Mouse (Mus musculus): Measurements from ENCODE around the gene Smu1. TPM values are rescaled to one million over a fixed set of nuclear protein-coding genes. Genes with fewer than 3 reads are reported as not detected.
A peak's percentile ranks its signal among the peaks of the same experiment; 100 is the strongest.

The Smu1 gene
- polyA plus RNA-seq, 1 experiment from 2014 or later, result 153 TPM

- peaks cover 77% of the 10 kb centered on the region for H3K36me3 ChIP-seq
- no peak for ATAC-seq (ENCODE audit: insufficient number of reproducible peaks, insufficient read depth, low FRiP score, low TSS enrichment)
- H3K4me2 ChIP-seq (replicated peaks), result no peak overlapping the region
- H3K27me3 ChIP-seq, result no peaks in the 10 kb centered on the region
- H3K27ac ChIP-seq, result no peak overlapping the region
- H3K4me3 ChIP-seq, result no peak overlapping the region
- no peaks in the 10 kb centered on the region for H3K4me1 ChIP-seq
- no peak overlapping the region for H3K9ac ChIP-seq
- H3K9me3 ChIP-seq, result no peaks in the 10 kb centered on the region
These were observed 26.5 kb downstream of the Smu1 start for GRCm38 (mm10) chr4:40731262-40731661.

- no peak for ATAC-seq (ENCODE audit: insufficient number of reproducible peaks, insufficient read depth, low FRiP score, low TSS enrichment)
- 97% methylated on average over 1 of the region's 1 CpGs for WGBS
- peaks cover 67% of the 10 kb centered on the region for H3K36me3 ChIP-seq
These were observed 30.5 kb downstream of the Smu1 start for GRCm38 (mm10) chr4:40727247-40727646.

GRCm38 (mm10) chr4:40725554-40725953 is 32.2 kb downstream of the Smu1 start:
- Histone ChIP-seq H3K36me3 (peaks cover 52% of the 10 kb centered on the region), H3K9me3 (no peaks in the 10 kb centered on the region), H3K27me3 (no peaks in the 10 kb centered on the region), H3K4me3 (no peak overlapping the region), H3K27ac (no peak overlapping the region), H3K9ac (no peak overlapping the region), H3K4me1 (peaks cover 22% of the 10 kb centered on the region), H3K4me2 (replicated peaks) (no peak overlapping the region)
- ATAC-seq (ENCODE audit: insufficient number of reproducible peaks, insufficient read depth, low FRiP score, low TSS enrichment), result no peak

More at GRCm38 (mm10) chr4:40727247-40727646, 30.5 kb downstream of the Smu1 start:
- Histone ChIP-seq H3K27me3 (no peaks in the 10 kb centered on the region), H3K4me3 (no peak overlapping the region), H3K4me1 (peaks cover 15% of the 10 kb centered on the region), H3K9ac (no peak overlapping the region), H3K4me2 (replicated peaks) (no peak overlapping the region), H3K9me3 (no peaks in the 10 kb centered on the region), H3K27ac (no peak overlapping the region)

- Histone ChIP-seq H3K4me2 (replicated peaks) (peak overlapping the region; percentile 55), H3K9ac (no peak overlapping the region), H3K4me3 (peak overlapping the region; percentile 93; the same call in 1 of the 2 replicates), H3K27me3 (no peaks in the 10 kb centered on the region), H3K9me3 (no peaks in the 10 kb centered on the region), H3K36me3 (peaks cover 48% of the 10 kb centered on the region), H3K4me1 (peaks cover 22% of the 10 kb centered on the region), H3K27ac (no peak overlapping the region)
- no peak for ATAC-seq (ENCODE audit: insufficient number of reproducible peaks, insufficient read depth, low FRiP score, low TSS enrichment)
- 86% methylated on average over 7 of the region's 7 CpGs for WGBS
These were observed 32.6 kb downstream of the Smu1 start for GRCm38 (mm10) chr4:40725141-40725540.

- H3K4me3 ChIP-seq, result peak overlapping the region; percentile 93
- peaks cover 30% of the 10 kb centered on the region for H3K36me3 ChIP-seq
- peak overlapping the region; percentile 95 for H3K9ac ChIP-seq
- peak overlapping the region; percentile 55 for H3K4me2 ChIP-seq (replicated peaks)
- peaks cover 22% of the 10 kb centered on the region for H3K4me1 ChIP-seq
- WGBS, result under 1% methylated on average over 56 of the region's 62 CpGs
- H3K27ac ChIP-seq, result peak overlapping the region; percentile 100
- peak; percentile 93 for ATAC-seq (ENCODE audit: insufficient number of reproducible peaks, insufficient read depth, low FRiP score, low TSS enrichment)
- no peaks in the 10 kb centered on the region for H3K27me3 ChIP-seq
- no peaks in the 10 kb centered on the region for H3K9me3 ChIP-seq
These were observed 34.8 kb downstream of the Smu1 start for GRCm38 (mm10) chr4:40722687-40723460.

GRCm38 (mm10) chr4:40722011-40722666 is 35.6 kb downstream of the Smu1 start, which contains the start of gene Dnaja1:
Dnaja1 (plus strand) TSS chr4:40722150.
- Histone ChIP-seq H3K27me3 (no peaks in the 10 kb centered on the region), H3K27ac (peak within 1 kb of the TSS; percentile 100), H3K4me2 (replicated peaks) (peak within 1 kb of the TSS; percentile 55), H3K9me3 (no peaks in the 10 kb centered on the region), H3K4me3 (peak within 1 kb of the TSS; percentile 93), H3K36me3 (peaks cover 25% of the 10 kb centered on the region), H3K9ac (peak within 1 kb of the TSS; percentile 95), H3K4me1 (peaks cover 22% of the 10 kb centered on the region)
- 1% methylated on average over 54 of the region's 54 CpGs for WGBS
- ATAC-seq (ENCODE audit: insufficient number of reproducible peaks, insufficient read depth, low FRiP score, low TSS enrichment), result peak; percentile 93

- no peak overlapping the region for H3K4me3 ChIP-seq
These were observed 36.8 kb downstream of the Smu1 start for GRCm38 (mm10) chr4:40720910-40721309.

GRCm38 (mm10) chr4:40717141-40717540 is 40.6 kb downstream of the Smu1 start:
- WGBS, result 81% methylated on average over 3 of the region's 3 CpGs
- Histone ChIP-seq H3K4me2 (replicated peaks) (no peak overlapping the region), H3K9ac (no peak overlapping the region), H3K4me3 (no peak overlapping the region), H3K27ac (no peak overlapping the region), H3K27me3 (no peaks in the 10 kb centered on the region), H3K9me3 (no peaks in the 10 kb centered on the region), H3K36me3 (no peaks in the 10 kb centered on the region), H3K4me1 (0 out of 2 replicates have a peak, but pooled peaks cover 6% of the 10 kb centered on the region)
- no peak for ATAC-seq (ENCODE audit: insufficient number of reproducible peaks, insufficient read depth, low FRiP score, low TSS enrichment)

More at GRCm38 (mm10) chr4:40720910-40721309, 36.8 kb downstream of the Smu1 start:
- no peaks in the 10 kb centered on the region for H3K27me3 ChIP-seq
- ATAC-seq (ENCODE audit: insufficient number of reproducible peaks, insufficient read depth, low FRiP score, low TSS enrichment), result no peak
- WGBS, result 93% methylated on average over 8 of the region's 8 CpGs
- H3K9me3 ChIP-seq, result no peaks in the 10 kb centered on the region
- peak overlapping the region; percentile 100 for H3K27ac ChIP-seq
- peaks cover 16% of the 10 kb centered on the region for H3K36me3 ChIP-seq
- peaks cover 22% of the 10 kb centered on the region for H3K4me1 ChIP-seq
- no peak overlapping the region for H3K4me2 ChIP-seq (replicated peaks)
- H3K9ac ChIP-seq, result no peak overlapping the region

- no peaks in the 10 kb centered on the region for H3K27me3 ChIP-seq
- WGBS, result 32% methylated on average over 9 of the region's 9 CpGs
- H3K27ac ChIP-seq, result peak overlapping the region; percentile 95
These were observed 53.9 kb downstream of the Smu1 start for GRCm38 (mm10) chr4:40703710-40704275.

GRCm38 (mm10) chr4:40702797-40703709 is 54.7 kb downstream of the Smu1 start, which contains the start of gene Aptx:
Aptx (minus strand) TSS chr4:40703194.
- H3K36me3 ChIP-seq, result no peaks in the 10 kb centered on the region

More at GRCm38 (mm10) chr4:40703710-40704275, 53.9 kb downstream of the Smu1 start:
- Histone ChIP-seq H3K4me2 (replicated peaks) (peak overlapping the region; percentile 75), H3K9ac (peak overlapping the region; percentile 60; the same call in 1 of the 2 replicates), H3K4me1 (peaks cover 12% of the 10 kb centered on the region), H3K9me3 (no peaks in the 10 kb centered on the region), H3K36me3 (no peaks in the 10 kb centered on the region), H3K4me3 (peak overlapping the region; percentile 60)
- no peak for ATAC-seq (ENCODE audit: insufficient number of reproducible peaks, insufficient read depth, low FRiP score, low TSS enrichment)

GRCm38 (mm10) chr4:40701796-40702195 is 55.9 kb downstream of the Smu1 start:
- peaks cover under 1% of the 10 kb centered on the region for H3K36me3 ChIP-seq
- no peak overlapping the region; the same call in 1 of the 2 replicates for H3K9ac ChIP-seq
- WGBS, result 82% methylated on average over 3 of the region's 3 CpGs

More at GRCm38 (mm10) chr4:40702797-40703709, 54.7 kb downstream of the Smu1 start, which contains the start of gene Aptx:
- Histone ChIP-seq H3K4me2 (replicated peaks) (peak within 1 kb of the TSS; percentile 75), H3K9me3 (no peaks in the 10 kb centered on the region), H3K4me3 (peak within 1 kb of the TSS; percentile 60), H3K27me3 (no peaks in the 10 kb centered on the region), H3K9ac (peak within 1 kb of the TSS; percentile 60), H3K4me1 (peaks cover 12% of the 10 kb centered on the region), H3K27ac (peak within 1 kb of the TSS; percentile 95)
- ATAC-seq (ENCODE audit: insufficient number of reproducible peaks, insufficient read depth, low FRiP score, low TSS enrichment), result peak; percentile 87
- under 1% methylated on average over 42 of the region's 42 CpGs for WGBS

More at GRCm38 (mm10) chr4:40701796-40702195, 55.9 kb downstream of the Smu1 start:
- no peak for ATAC-seq (ENCODE audit: insufficient number of reproducible peaks, insufficient read depth, low FRiP score, low TSS enrichment)
- peak overlapping the region; percentile 75 for H3K4me2 ChIP-seq (replicated peaks)
- H3K4me3 ChIP-seq, result peak overlapping the region; percentile 60
- H3K27ac ChIP-seq, result 0 out of 2 replicates have a peak overlapping the region, but pooled peaks have one; percentile 95
- no peaks in the 10 kb centered on the region for H3K9me3 ChIP-seq
- H3K4me1 ChIP-seq, result peaks cover 12% of the 10 kb centered on the region
- no peaks in the 10 kb centered on the region for H3K27me3 ChIP-seq

Measured in embryonic facial prominence, embryonic 12.5 days (tissue).